8 mouse cellular contexts compared by ENCODE assay signal in genomic region chr5:124426475-124427071, GRCm38 (mm10). TPM values are rescaled to one million over a fixed set of nuclear protein-coding genes. Genes with fewer than 3 reads are reported as not detected.
DNase-seq lines count a peak whose midpoint lies in the region; ATAC-seq and TF ChIP-seq lines count a peak whose summit lies in the region.

No protein-coding gene starts in this region.

- DNase-seq in lung, postnatal 14 days, result no peak
- no peak for DNase-seq in forebrain, embryonic 11.5 days (ENCODE audit: low spot score)
- DNase-seq in urinary bladder, adult 2 months (ENCODE audit: low spot score), result no peak
- no peak for DNase-seq in spleen, postnatal 4 days (ENCODE audit: low spot score in 2 of 2)
- DNase-seq in gastrocnemius, adult 8-10 months (ENCODE audit: low spot score in 2 of 2), result no peak

- no peak for TF ChIP-seq CTCF in intestine, postnatal 0 days (IDR thresholded peaks at IDR 0.05; ENCODE audit: low read depth)
- TF ChIP-seq CTCF in olfactory bulb, adult 2 months (IDR thresholded peaks at IDR 0.05; ENCODE audit: insufficient read depth, low read depth, low read length), result no peak

- 86% methylated on average over 10 of the region's 10 CpGs for WGBS in lung, embryonic 16.5 days
- 89% methylated on average over 10 of the region's 10 CpGs for WGBS in forebrain, embryonic 11.5 days
- 71% methylated on average over 10 of the region's 10 CpGs for WGBS in intestine, postnatal 0 days
- 89% methylated on average over 10 of the region's 10 CpGs for WGBS in olfactory bulb, adult 2 months

- peaks cover 9% of the 10 kb centered on the region; the same call in 1 of the 2 replicates for H3K4me1 ChIP-seq in lung, embryonic 16.5 days (replicated peaks; ENCODE audit: control insufficient read depth, insufficient read depth, low read length)
- H3K4me1 ChIP-seq in forebrain, embryonic 11.5 days (replicated peaks; ENCODE audit: control insufficient read depth, insufficient read depth, low read length), result no peaks in the 10 kb centered on the region; the same call in 1 of the 2 replicates
- H3K4me1 ChIP-seq in intestine, postnatal 0 days (replicated peaks; ENCODE audit: control insufficient read depth, insufficient read depth, low read length), result no peaks in the 10 kb centered on the region
- no peaks in the 10 kb centered on the region for H3K4me1 ChIP-seq in olfactory bulb, adult 2 months (ENCODE audit: control insufficient read depth, insufficient read depth, low read length)

- peak overlapping the region; percentile 17; the same call in 1 of the 2 replicates for H3K9ac ChIP-seq in lung, embryonic 16.5 days (ENCODE audit: low read length)
- peak overlapping the region; percentile 77; the same call in 1 of the 2 replicates for H3K9ac ChIP-seq in forebrain, embryonic 11.5 days (ENCODE audit: low read length)
- no peak overlapping the region for H3K9ac ChIP-seq in intestine, postnatal 0 days (ENCODE audit: low read depth, low read length)

- ATAC-seq in lung, embryonic 16.5 days (ENCODE audit: low read depth), result no peak
- ATAC-seq in forebrain, embryonic 11.5 days (replicated peaks; ENCODE audit: low FRiP score), result no peak
- no peak for ATAC-seq in intestine, postnatal 0 days

- no peak overlapping the region for H3K27ac ChIP-seq in lung, embryonic 16.5 days (ENCODE audit: low read length)
- no peak overlapping the region for H3K27ac ChIP-seq in forebrain, embryonic 11.5 days (ENCODE audit: low read depth, low read length)
- no peak overlapping the region for H3K27ac ChIP-seq in intestine, postnatal 0 days (ENCODE audit: low read depth, low read length)
- no peak overlapping the region; the same call in 1 of the 2 replicates for H3K27ac ChIP-seq in olfactory bulb, adult 2 months (ENCODE audit: insufficient read depth, low read depth, low read length)

- no peaks in the 10 kb centered on the region for H3K27me3 ChIP-seq in lung, embryonic 16.5 days (ENCODE audit: control insufficient read depth, insufficient read depth, low read depth, low read length)
- no peaks in the 10 kb centered on the region for H3K27me3 ChIP-seq in forebrain, embryonic 11.5 days (ENCODE audit: control insufficient read depth, insufficient read depth, low read length)
- no peaks in the 10 kb centered on the region for H3K27me3 ChIP-seq in intestine, postnatal 0 days (replicated peaks; ENCODE audit: control insufficient read depth, insufficient read depth, low read length)

- H3K9me3 ChIP-seq in lung, embryonic 16.5 days (ENCODE audit: control insufficient read depth, low read length), result no peaks in the 10 kb centered on the region
- no peaks in the 10 kb centered on the region for H3K9me3 ChIP-seq in forebrain, embryonic 11.5 days (ENCODE audit: control insufficient read depth, low read length)
- no peaks in the 10 kb centered on the region for H3K9me3 ChIP-seq in intestine, postnatal 0 days (ENCODE audit: control insufficient read depth)

- H3K4me2 ChIP-seq in lung, embryonic 16.5 days (ENCODE audit: low read depth, low read length), result peak overlapping the region; percentile 41
- peak overlapping the region; percentile 42; the same call in 1 of the 2 replicates for H3K4me2 ChIP-seq in forebrain, embryonic 11.5 days (ENCODE audit: low read depth, low read length, severe bottlenecking)
- peak overlapping the region; percentile 87; the same call in 1 of the 2 replicates for H3K4me2 ChIP-seq in intestine, postnatal 0 days (replicated peaks; ENCODE audit: low read depth)

- peak overlapping the region; percentile 100 for H3K4me3 ChIP-seq in lung, embryonic 16.5 days (ENCODE audit: low read length)
- H3K4me3 ChIP-seq in forebrain, embryonic 11.5 days (ENCODE audit: low read depth, low read length), result peak overlapping the region; percentile 97
- no peak overlapping the region for H3K4me3 ChIP-seq in intestine, postnatal 0 days (ENCODE audit: low read depth, low read length)
- H3K4me3 ChIP-seq in olfactory bulb, adult 2 months (ENCODE audit: insufficient read depth, low read depth, low read length), result peak overlapping the region; percentile 99; the same call in 1 of the 2 replicates

- H3K36me3 ChIP-seq in lung, embryonic 16.5 days (ENCODE audit: control insufficient read depth, insufficient read depth, low read length), result 0 out of 2 replicates have a peak, but pooled peaks cover 4% of the 10 kb centered on the region
- H3K36me3 ChIP-seq in forebrain, embryonic 11.5 days (ENCODE audit: control insufficient read depth, insufficient read depth, low read length), result no peaks in the 10 kb centered on the region
- H3K36me3 ChIP-seq in intestine, postnatal 0 days (ENCODE audit: control insufficient read depth, insufficient read depth), result no peaks in the 10 kb centered on the region

- no peak for TF ChIP-seq POLR2A in olfactory bulb, adult 2 months (IDR thresholded peaks at IDR 0.05; ENCODE audit: insufficient read depth, low read depth, low read length)

RNA-seq across cellular contexts. Expression of gene Sbno1, which starts 0.8 kb away (rescaled TPM):
- polyA plus RNA-seq in lung, embryonic 16.5 days (2015; fragmentation: Nextera tagmentation; extraction: Ambion mirVana), result 80.8 and 81.2 TPM in 2 replicates
- 87.3 and 92.8 TPM in 2 replicates for polyA plus RNA-seq in forebrain, embryonic 11.5 days (2014; fragmentation: Nextera tagmentation; extraction: Ambion mirVana)
- 49.3 and 56.6 TPM in 2 replicates for polyA plus RNA-seq in intestine, postnatal 0 days (2015; fragmentation: Nextera tagmentation; extraction: Ambion mirVana)
- 263 and 488 TPM in 2 replicates for polyA plus RNA-seq in olfactory bulb, adult 2 months (2012; ENCODE audit: insufficient read depth, insufficient read length, low replicate concordance, missing spikeins)
- polyA plus RNA-seq in urinary bladder, adult 2 months (2012; rRNA removed), result 30.6 and 35.2 TPM in 2 replicates
- 10 to 100 TPM; 41.8 to 53.6 (median 48.2) TPM for total RNA-seq in gastrocnemius, adult 8-10 months (2022)

RNA-seq across cellular contexts. Expression of gene Kmt5a, which starts 13.2 kb away (rescaled TPM):
- polyA plus RNA-seq in lung, embryonic 16.5 days (2015; fragmentation: Nextera tagmentation; extraction: Ambion mirVana), result 31.3 and 32.2 TPM in 2 replicates
- polyA plus RNA-seq in forebrain, embryonic 11.5 days (2014; fragmentation: Nextera tagmentation; extraction: Ambion mirVana), result 120 and 133 TPM in 2 replicates
- polyA plus RNA-seq in intestine, postnatal 0 days (2015; fragmentation: Nextera tagmentation; extraction: Ambion mirVana), result 77.5 and 80.5 TPM in 2 replicates
- 371 TPM in 1 of 2 replicates, not detected in the other for polyA plus RNA-seq in olfactory bulb, adult 2 months (2012; ENCODE audit: insufficient read depth, insufficient read length, low replicate concordance, missing spikeins)
- polyA plus RNA-seq in urinary bladder, adult 2 months (2012; rRNA removed), result 53.7 and 62.0 TPM in 2 replicates
- 100 to 1,000 TPM; 217 to 342 (median 227) TPM for total RNA-seq in gastrocnemius, adult 8-10 months (2022)

RNA-seq across cellular contexts. Expression of gene Rilpl2, which starts 51.6 kb away (rescaled TPM):
- 29.4 and 32.7 TPM in 2 replicates for polyA plus RNA-seq in lung, embryonic 16.5 days (2015; fragmentation: Nextera tagmentation; extraction: Ambion mirVana)
- polyA plus RNA-seq in forebrain, embryonic 11.5 days (2014; fragmentation: Nextera tagmentation; extraction: Ambion mirVana), result 20.7 and 22.1 TPM in 2 replicates
- polyA plus RNA-seq in intestine, postnatal 0 days (2015; fragmentation: Nextera tagmentation; extraction: Ambion mirVana), result 48.2 and 49.7 TPM in 2 replicates
- not detected in 2 replicates for polyA plus RNA-seq in olfactory bulb, adult 2 months (2012; ENCODE audit: insufficient read depth, insufficient read length, low replicate concordance, missing spikeins)
- polyA plus RNA-seq in urinary bladder, adult 2 months (2012; rRNA removed), result 18.7 and 20.3 TPM in 2 replicates
- total RNA-seq in gastrocnemius, adult 8-10 months (2022), result 1 to 10 TPM; 3.2 to 5.1 (median 4.2) TPM

RNA-seq across cellular contexts. Expression of gene Snrnp35, which starts 56.4 kb away (rescaled TPM):
- 23.0 and 25.6 TPM in 2 replicates for polyA plus RNA-seq in lung, embryonic 16.5 days (2015; fragmentation: Nextera tagmentation; extraction: Ambion mirVana)
- polyA plus RNA-seq in forebrain, embryonic 11.5 days (2014; fragmentation: Nextera tagmentation; extraction: Ambion mirVana), result 14.3 and 17.3 TPM in 2 replicates
- 15.5 and 17.9 TPM in 2 replicates for polyA plus RNA-seq in intestine, postnatal 0 days (2015; fragmentation: Nextera tagmentation; extraction: Ambion mirVana)
- polyA plus RNA-seq in olfactory bulb, adult 2 months (2012; ENCODE audit: insufficient read depth, insufficient read length, low replicate concordance, missing spikeins), result not detected in 2 replicates
- 7.2 and 8.8 TPM in 2 replicates for polyA plus RNA-seq in urinary bladder, adult 2 months (2012; rRNA removed)
- total RNA-seq in gastrocnemius, adult 8-10 months (2022), result 10 to 100 TPM; 19.8 to 27.9 (median 25.2) TPM

Comparison
In these comparisons a context has a peak if more than half of its experiments do, and no peak if none do; other contexts are left out.
1. RNA of gene Rilpl2, which starts 51.6 kb away (polyA plus RNA-seq): 48.2 to 49.7 TPM in intestine, postnatal 0 days, 29.4 to 32.7 TPM in lung, embryonic 16.5 days, 20.7 to 22.1 TPM in forebrain, embryonic 11.5 days and 18.7 to 20.3 TPM in urinary bladder, adult 2 months; not detected in olfactory bulb, adult 2 months; every median in the first group is over 10 times any median in the second.
2. Peak in every context shown above with its lines, with median percentiles within 50 percentile points of each other: H3K4me2 ChIP-seq.